Mouse (Mus musculus): ENCODE measurements around the gene Cpm. TPM values are rescaled to one million over a fixed set of nuclear protein-coding genes. Genes with fewer than 3 reads are reported as not detected.
A peak's percentile ranks its signal among the peaks of the same experiment; 100 is the strongest.

Cpm gene
- polyA plus RNA-seq (2015; fragmentation: Nextera tagmentation; extraction: Ambion mirVana) = 47.7 and 51.8 TPM in 2 replicates

GRCm38 (mm10) chr10:117629169-117629971, at the start of gene Cpm:
Gene Cpm, plus strand, starts transcription at chr10:117629500.
- Histone ChIP-seq H3K36me3 (ENCODE audit: control insufficient read depth, insufficient read depth, low read length) (no peaks in the 10 kb centered on the region), H3K4me3 (ENCODE audit: low read length) (peak within 1 kb of the TSS; percentile 63), H3K9me3 (ENCODE audit: control insufficient read depth, low read length) (no peaks in the 10 kb centered on the region), H3K4me2 (ENCODE audit: low read depth, low read length) (peak within 1 kb of the TSS; percentile 99), H3K27ac (ENCODE audit: low read length) (peak within 1 kb of the TSS; percentile 33; the same call in 1 of the 2 replicates), H3K27me3 (replicated peaks; ENCODE audit: control insufficient read depth, insufficient read depth, low read length) (0 out of 2 replicates have a peak, but pooled peaks cover 3% of the 10 kb centered on the region), H3K9ac (ENCODE audit: low read depth, low read length) (peak within 1 kb of the TSS; percentile 72), H3K4me1 (ENCODE audit: control insufficient read depth, insufficient read depth, low read length) (no peaks in the 10 kb centered on the region)
- WGBS = under 1% methylated on average over 73 of the region's 73 CpGs
- peak; percentile 97 for ATAC-seq

DNA sequence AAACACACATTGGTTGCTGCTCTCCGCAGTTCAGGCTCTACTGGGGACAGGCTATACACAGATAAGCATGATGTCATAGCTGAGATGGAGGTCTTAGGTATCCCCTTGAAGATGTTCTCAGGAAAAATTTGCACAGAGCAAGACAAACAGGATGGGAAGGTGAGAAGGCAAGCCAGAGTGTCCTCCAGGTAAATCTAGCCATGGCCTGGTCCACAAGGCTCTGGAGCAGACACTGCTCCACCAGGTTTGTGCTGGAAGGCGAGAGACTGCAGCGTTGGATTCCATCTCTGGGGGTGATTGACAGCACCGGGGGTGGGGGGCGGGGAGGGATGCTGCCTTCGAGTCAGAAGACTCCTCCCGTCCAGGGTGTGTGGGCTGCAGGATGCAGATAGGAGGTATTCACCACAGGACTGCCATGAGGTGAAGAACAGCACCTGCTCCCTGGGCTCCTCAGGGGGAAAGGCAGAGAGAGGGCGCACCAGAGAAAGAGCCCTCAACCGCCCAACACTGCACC, 49.5 kb upstream of the Cpm start:
- Histone ChIP-seq H3K4me2 (ENCODE audit: low read depth, low read length) (no peak overlapping the region), H3K4me3 (ENCODE audit: low read length) (no peak overlapping the region), H3K9me3 (ENCODE audit: control insufficient read depth, low read length) (no peaks in the 10 kb centered on the region), H3K4me1 (ENCODE audit: control insufficient read depth, insufficient read depth, low read length) (peaks cover 2% of the 10 kb centered on the region; the same call in 1 of the 2 replicates), H3K9ac (ENCODE audit: low read depth, low read length) (no peak overlapping the region), H3K27ac (ENCODE audit: low read length) (no peak overlapping the region), H3K36me3 (ENCODE audit: control insufficient read depth, insufficient read depth, low read length) (no peaks in the 10 kb centered on the region), H3K27me3 (replicated peaks; ENCODE audit: control insufficient read depth, insufficient read depth, low read length) (no peaks in the 10 kb centered on the region)
- no peak for ATAC-seq
- WGBS = 60% methylated on average over 9 of the region's 9 CpGs

DNA sequence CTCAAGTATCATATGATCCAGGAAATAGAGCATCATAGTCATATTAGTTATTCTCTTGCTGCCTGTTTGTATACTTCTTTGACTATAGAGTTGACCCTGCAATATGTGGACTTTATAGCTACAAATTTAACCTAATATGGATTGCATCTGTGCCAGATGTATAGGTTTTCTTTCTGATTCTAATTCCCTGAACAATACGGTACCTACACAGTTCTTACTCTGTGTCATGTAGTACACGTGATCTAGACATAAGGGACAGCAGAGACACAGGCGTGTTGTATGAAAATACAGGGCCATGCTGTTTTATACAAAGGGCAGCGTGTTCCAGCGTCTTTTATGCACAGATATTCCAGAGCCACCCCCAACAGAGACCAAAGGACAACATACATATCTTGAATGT, 48.9 kb upstream of the Cpm start:
- Histone ChIP-seq H3K4me3 (ENCODE audit: low read length) (no peak overlapping the region), H3K4me1 (ENCODE audit: control insufficient read depth, insufficient read depth, low read length) (peaks cover 2% of the 10 kb centered on the region; the same call in 1 of the 2 replicates), H3K4me2 (ENCODE audit: low read depth, low read length) (no peak overlapping the region), H3K36me3 (ENCODE audit: control insufficient read depth, insufficient read depth, low read length) (no peaks in the 10 kb centered on the region), H3K27me3 (replicated peaks; ENCODE audit: control insufficient read depth, insufficient read depth, low read length) (no peaks in the 10 kb centered on the region), H3K9me3 (ENCODE audit: control insufficient read depth, low read length) (no peaks in the 10 kb centered on the region), H3K9ac (ENCODE audit: low read depth, low read length) (no peak overlapping the region), H3K27ac (ENCODE audit: low read length) (no peak overlapping the region)
- no peak for ATAC-seq
- 90% methylated on average over 5 of the region's 5 CpGs for WGBS

DNA sequence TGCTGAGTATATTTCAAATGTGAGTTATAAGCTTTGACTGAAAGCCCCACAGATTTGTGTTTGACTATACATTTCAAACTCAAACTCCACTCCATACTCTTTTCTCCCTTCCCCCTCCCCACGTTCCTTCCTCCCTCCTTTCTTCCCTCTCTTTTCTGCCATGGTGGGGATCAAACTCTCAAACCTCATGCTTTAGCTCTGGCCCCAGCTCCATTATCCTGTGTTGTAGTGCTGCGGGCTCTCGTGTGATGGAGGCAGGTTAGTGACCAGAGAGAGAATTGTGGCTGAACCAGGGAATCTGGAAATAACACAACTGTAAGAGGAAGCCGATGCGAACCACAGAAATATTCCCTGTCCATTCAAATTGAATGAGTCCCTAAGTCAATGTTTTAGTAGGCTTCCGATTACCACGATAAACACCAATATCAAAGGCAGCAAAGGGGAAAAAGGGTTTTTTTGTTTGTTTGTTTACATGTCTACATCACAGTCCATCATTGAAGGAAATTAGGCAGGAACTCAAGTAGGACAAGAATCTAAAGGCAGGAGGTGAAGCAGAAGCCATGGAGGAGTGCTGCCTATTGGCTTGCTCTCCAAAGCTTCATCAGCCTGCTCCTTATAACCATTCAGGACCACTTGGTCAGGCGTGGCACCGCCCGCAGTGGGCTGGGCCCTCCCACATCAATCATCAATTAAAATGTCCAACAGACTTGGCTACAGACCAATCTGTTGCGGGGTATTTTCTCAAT, 48.1 kb upstream of the Cpm start:
- no peak overlapping the region for H3K27ac ChIP-seq (ENCODE audit: low read length)
- H3K4me1 ChIP-seq (ENCODE audit: control insufficient read depth, insufficient read depth, low read length) = no peaks in the 10 kb centered on the region
- 92% methylated on average over 11 of the region's 11 CpGs for WGBS
- ATAC-seq = no peak
- no peaks in the 10 kb centered on the region for H3K9me3 ChIP-seq (ENCODE audit: control insufficient read depth, low read length)
- no peaks in the 10 kb centered on the region for H3K27me3 ChIP-seq (replicated peaks; ENCODE audit: control insufficient read depth, insufficient read depth, low read length)
- H3K36me3 ChIP-seq (ENCODE audit: control insufficient read depth, insufficient read depth, low read length) = no peaks in the 10 kb centered on the region
- H3K4me2 ChIP-seq (ENCODE audit: low read depth, low read length) = no peak overlapping the region
- no peak overlapping the region for H3K4me3 ChIP-seq (ENCODE audit: low read length)
- H3K9ac ChIP-seq (ENCODE audit: low read depth, low read length) = no peak overlapping the region

- 93% methylated on average over 3 of the region's 3 CpGs for WGBS
- Histone ChIP-seq H3K27ac (ENCODE audit: low read length) (no peak overlapping the region), H3K27me3 (replicated peaks; ENCODE audit: control insufficient read depth, insufficient read depth, low read length) (no peaks in the 10 kb centered on the region)
Observed at GRCm38 (mm10) chr10:117581753-117582062, 47.6 kb upstream of the Cpm start.

GRCm38 (mm10) chr10:117583155-117584061, 45.9 kb upstream of the Cpm start:
- 63% methylated on average over 14 of the region's 14 CpGs for WGBS
- Histone ChIP-seq H3K4me3 (ENCODE audit: low read length) (no peak overlapping the region), H3K4me2 (ENCODE audit: low read depth, low read length) (no peak overlapping the region), H3K9ac (ENCODE audit: low read depth, low read length) (no peak overlapping the region), H3K27me3 (replicated peaks; ENCODE audit: control insufficient read depth, insufficient read depth, low read length) (no peaks in the 10 kb centered on the region), H3K4me1 (ENCODE audit: control insufficient read depth, insufficient read depth, low read length) (no peaks in the 10 kb centered on the region), H3K36me3 (ENCODE audit: control insufficient read depth, insufficient read depth, low read length) (no peaks in the 10 kb centered on the region), H3K9me3 (ENCODE audit: control insufficient read depth, low read length) (no peaks in the 10 kb centered on the region), H3K27ac (ENCODE audit: low read length) (no peak overlapping the region)
- no peak for ATAC-seq

More at GRCm38 (mm10) chr10:117581753-117582062, 47.6 kb upstream of the Cpm start:
- Histone ChIP-seq H3K36me3 (ENCODE audit: control insufficient read depth, insufficient read depth, low read length) (no peaks in the 10 kb centered on the region), H3K4me3 (ENCODE audit: low read length) (no peak overlapping the region), H3K4me2 (ENCODE audit: low read depth, low read length) (no peak overlapping the region), H3K9ac (ENCODE audit: low read depth, low read length) (no peak overlapping the region), H3K9me3 (ENCODE audit: control insufficient read depth, low read length) (no peaks in the 10 kb centered on the region), H3K4me1 (ENCODE audit: control insufficient read depth, insufficient read depth, low read length) (no peaks in the 10 kb centered on the region)
- no peak for ATAC-seq

DNA sequence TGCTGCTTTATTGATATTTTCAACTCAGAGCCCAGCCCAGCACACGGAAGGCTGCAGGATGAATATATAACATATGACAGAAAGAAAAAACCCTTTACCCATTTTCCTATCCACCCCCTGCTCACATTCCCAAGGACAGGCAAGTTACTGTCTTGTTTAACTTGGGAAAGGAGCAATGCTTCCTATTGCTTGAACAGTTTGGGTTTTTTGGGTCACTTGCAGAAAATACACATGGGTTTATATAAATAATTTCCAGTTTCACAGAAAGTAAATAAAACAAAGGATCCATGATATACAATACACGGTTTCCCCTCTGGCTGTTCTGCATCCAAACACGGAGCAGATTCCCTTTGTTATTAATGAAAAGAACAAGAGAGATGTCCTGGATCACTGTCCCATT, 45.2 kb upstream of the Cpm start:
- 50% methylated on average over 3 of the region's 3 CpGs for WGBS
- no peak overlapping the region for H3K9ac ChIP-seq (ENCODE audit: low read depth, low read length)
- no peak for ATAC-seq

DNA sequence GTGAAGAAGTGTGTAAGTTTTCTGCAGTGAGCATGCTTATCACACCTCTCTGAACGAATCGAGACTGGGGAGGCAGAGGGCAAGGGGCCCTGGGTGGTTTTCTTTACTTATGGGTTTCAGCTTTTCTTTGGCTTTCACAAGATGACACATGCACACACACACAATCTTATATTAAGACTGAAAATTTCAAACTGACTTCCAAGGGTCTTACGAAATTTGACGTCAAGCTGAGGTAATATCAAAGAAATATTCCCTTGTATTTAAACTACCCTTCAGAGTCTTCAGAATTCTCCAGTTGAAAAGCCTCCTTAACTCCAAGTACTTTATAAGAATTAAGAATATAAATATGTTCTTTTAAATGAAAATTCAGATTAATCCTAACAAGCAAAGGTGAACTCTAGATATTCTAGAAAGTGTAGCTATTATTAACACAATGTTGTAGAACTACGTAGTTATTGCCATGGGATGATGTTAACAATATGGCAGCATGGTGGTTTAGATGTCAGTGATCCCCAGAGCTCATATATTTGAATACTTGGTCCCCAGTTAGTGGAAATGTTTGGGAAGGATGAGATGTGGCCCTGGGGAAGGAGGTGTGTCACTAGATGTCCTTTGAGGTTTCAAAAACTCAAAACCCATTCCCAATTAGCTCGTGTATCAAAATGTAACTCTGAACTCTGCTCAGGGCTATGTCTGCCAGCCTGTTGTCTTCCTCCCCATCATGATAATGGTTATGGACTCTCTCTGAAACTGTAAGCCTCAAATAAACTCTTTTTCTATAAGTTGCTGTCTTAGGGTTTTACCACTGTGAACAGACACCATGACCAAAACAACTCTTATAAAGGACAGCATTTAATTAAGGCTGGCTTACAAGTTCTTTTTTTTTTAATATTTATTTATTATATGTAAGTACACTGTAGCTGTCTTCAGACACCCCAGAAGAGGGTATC, 44.5 kb upstream of the Cpm start:
- no peaks in the 10 kb centered on the region for H3K27me3 ChIP-seq (replicated peaks; ENCODE audit: control insufficient read depth, insufficient read depth, low read length)
- H3K36me3 ChIP-seq (ENCODE audit: control insufficient read depth, insufficient read depth, low read length) = no peaks in the 10 kb centered on the region
- H3K27ac ChIP-seq (ENCODE audit: low read length) = no peak overlapping the region
- H3K9ac ChIP-seq (ENCODE audit: low read depth, low read length) = no peak overlapping the region
- ATAC-seq = no peak
- H3K4me3 ChIP-seq (ENCODE audit: low read length) = no peak overlapping the region
- no peak overlapping the region for H3K4me2 ChIP-seq (ENCODE audit: low read depth, low read length)
- H3K9me3 ChIP-seq (ENCODE audit: control insufficient read depth, low read length) = no peaks in the 10 kb centered on the region
- WGBS = 86% methylated on average over 6 of the region's 6 CpGs
- no peaks in the 10 kb centered on the region for H3K4me1 ChIP-seq (ENCODE audit: control insufficient read depth, insufficient read depth, low read length)

More for the DNA sequence above, 45.2 kb upstream of the Cpm start:
- H3K27ac ChIP-seq (ENCODE audit: low read length) = no peak overlapping the region
- no peaks in the 10 kb centered on the region for H3K4me1 ChIP-seq (ENCODE audit: control insufficient read depth, insufficient read depth, low read length)
- H3K4me2 ChIP-seq (ENCODE audit: low read depth, low read length) = no peak overlapping the region
- H3K36me3 ChIP-seq (ENCODE audit: control insufficient read depth, insufficient read depth, low read length) = no peaks in the 10 kb centered on the region
- no peak overlapping the region for H3K4me3 ChIP-seq (ENCODE audit: low read length)
- no peaks in the 10 kb centered on the region for H3K27me3 ChIP-seq (replicated peaks; ENCODE audit: control insufficient read depth, insufficient read depth, low read length)
- H3K9me3 ChIP-seq (ENCODE audit: control insufficient read depth, low read length) = no peaks in the 10 kb centered on the region
